Mouse (Mus musculus) spleen, embryonic (tissue): ENCODE measurements around the gene Spata21.

Experiments
- CTCF ChIA-PET: fragments of 350-600 bp; sonication (Branson Sonifier 250); formaldehyde crosslinking; loops from one replicate; lab custom pipeline; 2022; lab: Charles Lee

Gene Spata21

DNA sequence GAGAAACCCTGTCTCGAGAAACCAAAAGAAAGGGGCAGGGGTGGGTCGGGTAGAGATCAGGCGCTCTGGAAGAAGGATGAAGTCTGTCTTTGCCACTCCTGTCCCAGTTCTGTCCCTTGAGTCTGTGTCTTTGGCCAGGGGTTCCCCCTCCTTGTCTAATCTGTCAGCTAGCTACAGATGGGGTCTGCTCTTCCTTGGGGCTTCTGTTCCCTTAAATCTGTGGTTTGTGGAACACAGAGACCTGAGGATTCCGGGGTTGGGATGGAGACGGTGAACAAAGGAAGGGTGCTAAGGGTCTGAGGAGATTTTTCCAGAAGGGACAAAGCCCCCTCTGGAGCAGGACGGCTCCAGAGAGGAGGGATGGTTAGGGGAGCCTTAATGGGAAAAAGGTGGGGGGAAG, at the start of gene Spata21:
Gene Spata21, plus strand, starts transcription at position 301 of the 400 bp plus-strand sequence.
- CTCF ChIA-PET, result no interaction called here

DNA sequence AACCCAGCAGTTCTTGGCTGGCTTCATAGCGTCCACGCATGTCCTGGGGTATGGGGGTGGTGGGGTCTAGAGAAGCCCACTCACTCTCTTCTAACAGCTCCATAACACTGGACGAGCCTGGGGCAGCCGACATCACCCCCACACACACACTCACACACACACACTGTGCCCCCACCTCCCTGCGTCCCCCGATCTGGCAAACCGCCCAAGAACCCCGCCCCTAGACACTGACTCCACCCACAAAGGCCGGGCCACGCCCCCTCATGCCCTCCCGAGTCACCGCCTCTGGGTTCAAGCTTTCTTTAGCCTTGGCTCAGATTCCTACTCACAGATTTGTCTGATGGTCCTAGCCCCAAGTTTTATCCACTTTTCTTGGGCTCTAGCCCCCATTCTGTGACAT, 47.0 kb upstream of the Spata21 start:
- CTCF ChIA-PET, result no interaction called here

DNA sequence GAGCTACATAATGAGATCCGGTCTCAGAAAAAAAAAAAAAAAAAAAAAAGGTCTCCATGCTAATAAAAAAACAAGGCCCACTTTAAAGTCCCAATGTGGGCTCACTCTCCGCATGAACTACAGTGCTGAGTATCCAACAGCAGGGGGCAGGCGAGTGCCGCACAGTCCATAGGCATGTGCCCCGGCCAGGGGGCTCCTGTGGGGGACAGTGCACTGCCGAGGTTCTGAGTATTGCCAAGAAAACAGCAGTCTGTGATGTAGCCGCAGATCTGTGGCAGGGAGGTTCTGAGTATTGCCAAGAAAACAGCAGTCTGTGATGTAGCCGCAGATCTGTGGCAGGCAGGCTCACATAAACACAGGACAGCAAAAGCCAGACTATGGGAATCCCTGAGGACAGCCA, 43.3 kb upstream of the Spata21 start:
- CTCF ChIA-PET, result interaction anchor here (0.6 to 0.9 kb wide), 2 partner anchors 19 to 294 kb away, joined by 3 to 6 read pairs; no protein-coding TSS in a partner anchor

DNA sequence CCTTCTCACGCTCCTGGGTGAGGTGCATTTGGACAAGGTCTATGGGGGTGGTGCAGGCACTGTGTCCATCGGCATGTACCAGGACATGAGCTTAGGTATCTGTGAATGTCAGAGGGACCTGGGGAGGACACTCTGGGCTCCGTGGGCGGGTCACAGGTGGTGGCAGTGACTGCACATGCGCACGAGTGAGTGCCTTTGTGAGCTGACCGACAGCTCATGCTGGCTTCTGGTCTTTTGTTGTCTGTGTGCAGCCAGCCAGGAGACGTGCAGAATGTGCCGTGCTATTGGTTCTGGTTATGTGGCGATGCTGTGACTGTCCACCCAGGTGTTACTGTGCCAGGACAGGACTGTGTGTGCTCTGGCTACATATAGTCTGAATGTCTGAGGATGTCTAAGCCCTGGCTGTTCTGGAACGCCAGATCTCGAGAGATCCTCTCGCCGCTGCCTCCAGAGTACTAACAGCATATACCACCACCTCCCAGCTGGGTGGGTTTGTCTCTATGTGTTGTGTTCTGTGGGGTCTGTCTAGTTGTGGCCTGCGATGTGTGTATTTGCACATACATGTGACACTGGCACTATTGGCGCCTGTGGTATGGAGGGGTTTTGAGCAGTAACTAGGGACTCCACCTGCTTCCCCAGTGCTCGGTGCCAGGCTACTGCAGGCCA, 39.2 kb upstream of the Spata21 start:
- CTCF ChIA-PET, result interaction anchor here (0.6 kb wide), 1 partner anchor 9 kb away, joined by 10 read pairs; no protein-coding TSS in a partner anchor

DNA sequence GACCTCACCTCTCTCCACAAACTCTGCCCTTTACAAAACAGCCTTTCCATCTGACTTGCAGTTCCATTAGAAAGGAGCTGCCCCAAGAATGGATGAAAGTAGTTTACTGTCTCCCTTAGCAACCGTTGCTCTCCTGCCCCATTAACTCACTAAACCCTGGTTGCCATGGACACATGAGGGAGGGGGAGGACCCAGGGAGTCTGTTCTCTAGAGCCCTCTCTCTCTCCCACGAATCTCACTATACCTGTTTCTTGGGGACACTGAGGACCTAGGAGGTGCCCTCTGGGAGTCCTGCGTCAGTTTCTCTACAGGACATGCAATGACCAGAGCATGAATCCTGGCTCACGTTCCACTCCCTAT, 38.7 kb upstream of the Spata21 start:
- CTCF ChIA-PET, result no interaction called here

DNA sequence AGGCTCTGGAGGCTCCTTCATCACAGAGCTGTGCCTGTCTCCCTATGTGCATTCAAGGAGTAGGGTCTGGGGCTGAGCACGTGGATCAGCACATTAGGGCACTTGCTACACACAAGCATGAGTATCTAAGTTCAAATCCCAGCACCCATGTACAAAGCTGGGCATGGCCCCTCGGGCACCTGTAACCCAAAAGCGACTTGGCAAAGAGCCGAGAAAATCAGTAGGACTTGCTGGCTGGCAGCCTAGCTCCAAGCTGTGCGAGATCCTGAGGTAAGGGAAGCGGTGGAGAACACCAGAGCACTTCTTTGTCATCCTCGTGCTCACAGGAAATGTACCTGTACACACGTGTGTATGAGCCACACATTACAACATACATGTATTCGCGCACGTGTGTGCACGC, 35.7 kb upstream of the Spata21 start:
- CTCF ChIA-PET, result no interaction called here

DNA sequence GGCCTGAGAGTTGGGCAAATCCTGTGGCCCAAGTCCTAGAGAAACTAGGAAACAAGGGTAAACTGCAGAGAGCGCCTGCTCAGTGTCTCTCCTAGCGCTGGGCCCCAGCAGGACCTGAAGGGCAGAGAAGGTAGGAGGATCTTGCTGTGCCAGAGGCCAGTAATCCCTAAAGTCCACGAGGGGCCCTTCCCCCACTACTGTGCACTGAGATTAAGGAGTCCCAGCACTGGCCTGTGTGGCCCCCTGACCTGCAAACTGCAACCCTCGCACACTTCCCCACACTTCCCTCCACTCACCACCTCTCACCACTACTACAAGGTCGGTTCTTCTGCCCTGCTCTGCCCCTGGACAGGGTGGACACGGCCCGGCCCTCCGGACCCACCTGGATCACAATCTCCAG, 35.0 kb upstream of the Spata21 start:
- CTCF ChIA-PET, result no interaction called here

DNA sequence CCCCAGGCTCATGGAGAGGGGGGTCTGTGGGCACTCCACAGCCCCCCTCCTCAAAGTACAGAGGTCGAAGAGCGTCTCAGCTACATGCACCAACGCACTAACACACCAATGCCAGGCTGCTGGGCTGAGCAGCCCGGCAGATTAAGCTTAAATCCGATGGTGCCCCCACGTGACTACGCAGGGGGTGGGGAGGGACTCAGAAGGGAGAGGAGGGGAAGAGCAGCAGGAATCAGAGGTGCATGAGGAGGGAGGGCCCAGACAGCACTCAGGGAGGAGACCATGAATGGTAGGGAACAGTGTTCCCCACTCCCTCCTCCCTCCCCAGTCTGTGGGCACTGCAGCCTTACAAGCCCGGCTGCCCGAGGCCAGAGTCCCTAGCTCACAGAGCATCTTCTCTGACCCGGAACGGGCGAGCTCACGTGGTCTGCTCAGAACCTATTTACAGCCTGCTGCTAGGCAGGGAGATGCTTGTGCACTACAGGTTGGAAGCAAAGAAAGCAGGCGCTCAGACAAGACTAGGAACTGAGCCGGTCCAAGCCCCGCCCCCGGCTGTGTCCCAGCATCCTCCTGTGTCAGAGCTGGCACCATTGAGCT, 34.5 kb upstream of the Spata21 start:
- CTCF ChIA-PET, result no interaction called here

DNA sequence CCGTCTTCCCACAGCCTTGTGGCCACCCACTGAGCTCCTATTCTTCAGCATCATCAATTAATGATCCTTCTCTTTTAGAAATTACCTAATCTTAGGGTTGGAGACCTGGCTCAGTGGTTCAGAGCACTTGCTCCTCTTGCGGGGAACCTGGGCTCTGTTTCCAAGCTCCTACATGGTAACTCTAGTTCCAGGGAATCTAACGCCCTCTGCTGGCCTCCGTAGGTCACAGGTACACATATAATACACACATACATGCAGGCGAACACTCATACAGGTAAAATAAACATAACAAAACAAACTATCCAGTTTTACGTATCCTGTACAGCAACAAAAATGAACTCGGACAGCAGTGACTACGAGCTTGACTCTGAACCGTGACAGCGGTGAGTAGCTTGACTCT, 31.2 kb upstream of the Spata21 start:
- CTCF ChIA-PET, result interaction anchor here (1.1 kb wide), 1 partner anchor 250 kb away, joined by 8 read pairs; no protein-coding TSS in a partner anchor

DNA sequence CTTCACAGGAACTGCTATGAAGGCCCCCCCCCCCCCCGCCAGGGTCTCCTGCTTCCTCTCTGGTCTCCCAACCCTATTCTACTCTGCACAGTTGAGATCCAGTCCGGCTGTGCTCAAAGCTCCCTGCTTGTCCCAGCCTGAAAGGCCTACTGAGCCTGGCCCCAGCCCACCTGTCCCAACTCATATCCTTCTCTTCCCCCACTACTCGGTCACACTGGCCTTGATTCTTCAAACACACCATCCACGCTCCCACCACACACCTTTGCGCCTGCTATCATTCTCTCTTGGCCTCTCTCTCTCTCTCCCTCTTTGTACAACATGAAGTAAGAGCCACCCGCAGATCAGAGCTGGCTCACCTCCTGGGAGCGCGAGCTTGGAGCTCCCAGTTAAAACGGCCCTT, 29.3 kb upstream of the Spata21 start:
- CTCF ChIA-PET, result interaction anchor here (0.7 to 1.2 kb wide), 4 partner anchors 10 to 669 kb away, joined by 3 to 10 read pairs (median 5); no protein-coding TSS in a partner anchor

DNA sequence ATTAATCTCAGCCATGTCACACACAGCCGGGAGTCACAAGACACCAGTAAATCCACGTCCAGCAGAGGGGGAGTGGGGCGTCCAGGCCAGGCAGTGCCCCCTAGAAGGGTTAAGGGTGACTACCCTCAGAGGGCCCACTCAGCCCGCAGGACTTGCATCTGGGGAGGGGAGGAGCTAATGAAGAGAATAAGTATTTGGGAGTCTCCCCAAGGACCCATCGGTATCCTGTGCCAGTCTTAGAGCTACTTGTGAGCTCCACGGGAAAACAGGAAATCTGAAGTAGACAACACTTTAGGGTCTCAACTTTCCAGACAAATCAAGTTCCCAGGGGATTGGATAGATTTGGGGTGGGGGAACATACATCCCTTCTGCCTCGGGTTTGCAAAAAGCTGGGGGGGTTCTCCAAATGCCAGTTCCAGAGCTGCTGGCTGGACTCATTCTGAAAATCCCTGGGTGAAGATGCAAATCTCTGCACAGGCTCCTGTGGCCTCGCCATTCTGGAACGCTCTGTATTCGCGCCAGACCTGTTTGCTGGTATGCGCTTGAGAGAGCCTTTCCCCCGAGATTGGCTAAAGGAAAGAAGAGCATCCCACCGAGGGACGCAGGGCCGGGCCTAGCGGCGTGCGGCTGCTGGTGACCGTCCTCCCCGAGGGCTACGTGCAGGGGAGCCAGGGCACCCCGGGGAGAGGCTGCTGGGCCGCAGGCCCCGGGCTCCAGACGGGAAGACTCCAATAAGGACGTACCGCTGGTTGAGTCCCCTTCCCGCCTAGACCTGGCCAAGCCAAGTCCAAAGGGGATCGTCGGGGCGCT, 28.3 kb upstream of the Spata21 start:
- CTCF ChIA-PET, result interaction anchor here (0.7 to 2.0 kb wide), 3 partner anchors 17 to 668 kb away, joined by 3 to 4 read pairs (median 3); no protein-coding TSS in a partner anchor

DNA sequence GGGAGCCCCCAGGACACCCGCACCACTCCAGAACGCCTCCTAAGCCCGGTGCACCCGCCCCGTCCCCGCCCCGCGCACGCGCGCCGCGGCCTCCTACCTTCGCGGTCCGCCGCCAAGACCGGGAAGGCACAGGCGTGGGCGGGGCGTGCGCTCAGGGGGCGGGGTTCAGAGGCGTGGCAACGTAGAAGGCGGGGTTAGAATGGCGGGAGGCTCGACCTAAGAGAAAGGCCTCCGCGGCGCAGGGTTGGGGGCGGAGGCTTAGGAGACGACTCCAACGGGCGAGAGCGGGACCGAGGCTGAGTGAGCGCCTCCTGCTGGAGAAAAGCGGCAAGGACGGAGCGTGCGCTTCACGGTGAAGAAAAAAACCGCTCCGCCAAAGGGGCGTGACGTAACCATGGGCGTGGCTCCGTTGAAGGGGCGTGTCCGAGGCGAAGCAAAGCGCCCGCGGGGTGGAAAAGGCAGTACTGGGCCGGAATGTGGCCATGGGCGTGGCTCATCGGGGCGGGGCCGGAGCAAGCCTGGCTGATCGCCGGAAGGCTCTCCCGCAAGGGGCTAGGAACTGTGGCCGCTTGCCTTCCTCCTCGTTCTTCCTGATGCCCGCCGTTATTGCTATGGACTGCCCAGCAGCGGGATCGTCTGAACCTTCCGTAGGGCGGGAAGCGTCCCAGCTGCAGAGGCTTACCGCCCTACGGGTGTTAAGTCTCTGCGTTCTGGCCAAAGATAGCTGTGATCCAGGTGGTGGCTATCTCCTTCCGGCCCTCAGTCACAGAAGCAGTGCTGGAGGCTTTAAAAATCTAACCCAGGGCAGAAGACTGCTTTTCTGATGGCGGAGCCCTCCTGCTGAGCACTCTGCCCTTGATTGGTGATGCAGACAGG, 27.5 kb upstream of the Spata21 start, which contains the start of gene Crocc:
Gene Crocc, minus strand, starts transcription at position 125 of the 876 bp plus-strand sequence.
- CTCF ChIA-PET, result interaction anchor here (0.7 to 2.0 kb wide), 2 partner anchors 16 to 84 kb away, joined by 3 to 4 read pairs; no protein-coding TSS in a partner anchor

DNA sequence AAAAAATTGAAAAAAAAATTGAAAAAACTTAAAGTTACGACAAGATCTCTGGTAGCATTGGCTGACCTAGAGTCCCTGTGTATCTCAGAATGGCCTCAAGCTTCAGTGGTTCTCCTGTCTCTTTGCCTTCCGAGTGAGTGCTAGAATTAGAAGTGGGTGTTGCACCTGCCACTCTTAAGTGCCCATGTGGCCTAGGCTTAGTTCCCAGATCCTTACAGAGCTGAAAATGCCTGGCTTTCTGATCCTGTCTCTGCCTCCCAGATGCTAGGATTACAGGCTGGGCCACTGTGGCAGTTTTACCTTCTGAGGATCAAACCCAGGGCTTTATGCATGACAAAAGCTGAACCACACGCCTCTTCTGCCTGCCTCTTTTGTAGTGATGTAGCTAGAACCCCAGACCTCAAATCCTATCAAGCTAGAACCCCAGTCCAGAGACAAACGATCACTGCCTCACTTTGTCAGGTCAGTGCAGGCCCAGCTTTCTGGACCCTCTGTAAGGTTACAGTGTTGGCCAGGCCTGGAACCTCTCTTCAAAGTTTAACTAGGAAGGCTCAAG, 24.0 kb upstream of the Spata21 start:
- CTCF ChIA-PET, result interaction anchor here (1.0 kb wide), 1 partner anchor 19 kb away, joined by 3 read pairs; no protein-coding TSS in a partner anchor

DNA sequence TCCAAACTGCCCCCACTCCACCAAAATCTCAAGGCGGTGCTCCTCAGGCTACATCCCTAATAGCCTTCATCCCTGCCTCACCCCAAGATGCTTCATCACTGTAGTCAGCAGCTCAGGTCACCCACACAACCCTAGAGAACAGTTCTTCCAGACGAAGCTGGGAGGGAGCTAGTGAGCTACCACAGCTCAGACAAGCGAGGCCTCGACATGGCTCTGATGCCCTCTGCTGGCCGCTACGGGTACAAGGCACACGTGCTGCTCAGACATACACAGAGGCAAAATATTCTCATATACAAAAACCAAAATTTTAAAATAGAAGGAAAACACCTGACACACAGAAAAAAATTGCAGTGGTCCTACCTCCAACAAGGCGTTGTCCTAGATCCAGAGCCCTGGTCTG, 23.0 kb upstream of the Spata21 start:
- CTCF ChIA-PET, result no interaction called here

DNA sequence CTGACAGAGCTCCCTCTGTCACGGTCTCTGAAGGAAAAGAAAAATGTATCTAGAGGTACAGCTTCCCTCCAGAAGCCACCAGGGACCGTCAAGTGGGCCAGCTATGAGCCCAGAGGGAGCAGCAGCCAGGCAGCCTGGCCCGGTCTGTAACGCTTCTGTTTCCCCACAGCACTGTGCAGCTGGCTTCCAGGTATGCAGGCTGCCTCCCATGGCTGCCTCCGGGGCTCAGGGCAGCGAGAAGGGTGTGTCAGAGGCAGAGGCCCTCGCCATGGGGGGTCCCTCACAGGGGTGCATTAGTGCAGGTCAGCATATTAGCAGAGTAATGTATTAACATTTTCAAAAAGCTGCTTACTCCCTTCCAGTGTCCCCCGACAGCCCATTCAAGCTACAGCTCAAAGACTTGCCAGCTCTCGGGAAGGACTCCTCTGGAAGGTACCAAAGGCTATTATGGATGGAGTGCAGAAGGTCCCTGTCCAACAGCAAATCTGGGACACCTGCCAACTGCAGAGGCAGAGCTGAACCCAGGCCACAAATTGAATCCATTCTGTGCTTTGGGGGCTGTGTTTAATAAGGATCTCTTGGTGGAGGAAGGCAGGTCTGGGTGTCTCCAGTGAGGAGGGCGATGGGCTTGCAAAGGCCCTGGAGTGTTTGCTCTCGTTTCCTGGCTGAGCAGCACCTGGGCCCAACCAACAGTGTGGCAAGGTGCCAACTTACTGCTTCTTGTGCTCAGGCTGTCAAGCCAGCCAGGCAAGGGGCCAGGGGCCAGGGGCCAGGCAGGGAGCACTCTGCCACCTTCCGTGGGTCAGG, 21.2 kb upstream of the Spata21 start:
- CTCF ChIA-PET, result no interaction called here

DNA sequence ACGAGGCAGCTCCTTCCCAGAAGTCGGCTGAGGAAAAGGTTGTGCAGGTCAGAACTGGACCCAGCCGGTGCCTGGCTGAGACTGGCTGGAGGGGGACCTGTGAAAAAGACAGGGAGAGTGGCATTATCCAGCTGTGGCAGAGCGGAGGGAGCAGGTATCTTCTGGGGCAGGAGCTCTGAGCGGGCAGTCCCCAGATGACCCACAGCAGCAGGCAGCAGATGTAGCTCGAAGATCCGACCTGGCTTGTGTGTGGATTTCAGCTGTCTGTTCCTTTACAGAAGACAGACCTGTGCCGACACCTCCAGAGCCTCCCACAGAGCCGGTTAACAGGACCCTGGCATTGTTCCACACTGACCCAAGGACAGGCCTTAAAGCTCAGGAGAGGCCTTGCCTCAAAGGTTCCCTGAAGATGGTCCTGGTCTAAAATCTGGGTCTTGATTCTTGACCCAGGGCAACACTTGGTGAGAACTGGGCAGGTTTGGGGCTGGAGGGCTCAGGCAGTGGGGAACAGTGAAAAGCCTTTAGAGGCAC, 20.6 kb upstream of the Spata21 start:
- CTCF ChIA-PET, result interaction anchor here (1.2 to 1.3 kb wide), 2 partner anchors 10 to 101 kb away, joined by 3 to 4 read pairs; no protein-coding TSS in a partner anchor

DNA sequence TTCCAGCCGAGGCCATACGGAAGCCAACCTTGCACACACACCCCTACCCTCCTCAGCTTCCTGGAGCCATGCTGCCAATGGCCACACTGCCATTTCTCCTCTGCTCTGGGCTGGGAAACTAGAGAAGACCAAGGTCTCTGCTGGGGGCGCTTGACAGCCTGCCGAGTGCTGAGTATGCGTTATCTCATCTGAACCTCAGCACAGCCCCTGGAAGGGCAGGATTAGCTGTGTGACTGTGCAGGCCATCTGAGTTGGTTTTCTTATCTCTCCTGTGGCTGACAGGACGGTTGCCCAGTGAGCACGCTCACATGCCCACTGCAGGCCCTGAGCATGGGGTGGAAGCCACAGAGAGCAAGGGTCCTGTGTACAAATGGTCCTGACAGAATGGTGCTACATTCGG, 19.5 kb upstream of the Spata21 start:
- CTCF ChIA-PET, result interaction anchor here (1.2 to 1.3 kb wide), 2 partner anchors 9 to 102 kb away, joined by 3 to 4 read pairs; no protein-coding TSS in a partner anchor

DNA sequence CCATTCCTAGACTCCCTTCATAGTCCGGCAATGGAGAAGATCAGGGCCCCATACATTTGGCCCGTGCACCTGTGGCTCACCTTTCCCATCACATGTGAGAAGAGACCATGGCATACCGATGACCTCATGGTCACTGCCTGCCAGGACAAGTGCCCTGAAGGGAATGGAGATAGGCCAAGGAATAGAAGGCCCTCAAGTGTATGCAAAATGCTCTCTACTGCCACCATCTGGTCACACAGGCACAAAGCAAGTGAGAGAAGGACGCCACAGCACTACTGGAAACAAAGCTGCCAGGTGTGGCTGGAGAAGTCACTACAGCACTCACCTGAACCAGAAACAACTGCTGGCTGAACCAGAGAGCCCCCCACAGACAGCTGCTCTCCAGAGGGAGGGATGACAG, 18.4 kb upstream of the Spata21 start:
- CTCF ChIA-PET, result no interaction called here

DNA sequence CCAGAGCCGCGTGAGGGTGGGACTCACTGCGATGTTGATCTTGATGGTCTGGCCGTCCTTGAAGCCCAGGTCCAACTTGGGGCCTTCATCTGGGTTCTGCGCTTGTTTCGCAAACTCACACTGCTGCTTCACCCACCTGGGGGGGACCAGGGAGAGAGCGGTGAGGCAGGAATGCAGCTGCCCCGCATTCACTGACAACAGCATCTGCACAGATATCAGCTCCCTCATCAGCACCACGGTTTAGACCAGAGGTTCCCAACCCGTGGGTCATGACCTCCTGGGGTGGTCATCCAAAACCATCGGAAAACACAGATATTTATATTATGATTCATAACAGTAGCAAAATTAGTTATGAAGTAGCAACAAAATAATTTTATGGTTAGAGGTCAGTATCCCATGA, 15.6 kb upstream of the Spata21 start:
- CTCF ChIA-PET, result no interaction called here
